Mouse (Mus musculus): ENCODE measurements around the gene Olfr352. TPM values are rescaled to one million over a fixed set of nuclear protein-coding genes. Genes with fewer than 3 reads are reported as not detected.

Olfr352 gene
- not detected for total RNA-seq (2021)

- no peak for DNase-seq (ENCODE audit: extremely low spot score in 1 of 2, low spot score in 1 of 2)
These were observed at the start of gene Olfr352 for GRCm38 (mm10) chr2:36868160-36868559. TSS of gene Olfr352 (plus strand) at chr2:36868460.

DNA sequence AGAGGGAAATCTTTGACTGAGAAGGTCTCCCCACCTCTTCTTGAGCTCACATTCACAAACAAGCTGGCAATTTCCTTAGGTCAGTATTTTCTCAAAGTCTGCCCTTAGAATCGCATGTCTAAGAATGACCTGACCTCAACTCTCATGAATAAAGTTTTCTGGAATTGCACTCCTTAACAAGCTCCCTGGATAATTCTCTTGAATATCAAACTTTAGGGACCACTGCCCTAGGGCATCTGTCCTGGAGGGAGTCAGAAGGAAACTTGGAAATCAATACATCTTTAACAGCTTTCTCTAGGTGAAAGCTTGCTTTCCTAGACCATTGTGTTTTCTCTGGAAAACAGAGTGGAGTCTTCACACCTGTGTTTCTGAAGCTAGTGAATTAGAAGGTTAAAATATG lies 22.2 kb upstream of the Olfr352 start, which contains the start of gene Olfr350:
Gene Olfr350 (plus strand): TSS at position 301 of the 400 bp plus-strand sequence.
- no peak for DNase-seq (ENCODE audit: extremely low spot score in 1 of 2, low spot score in 1 of 2)

DNA sequence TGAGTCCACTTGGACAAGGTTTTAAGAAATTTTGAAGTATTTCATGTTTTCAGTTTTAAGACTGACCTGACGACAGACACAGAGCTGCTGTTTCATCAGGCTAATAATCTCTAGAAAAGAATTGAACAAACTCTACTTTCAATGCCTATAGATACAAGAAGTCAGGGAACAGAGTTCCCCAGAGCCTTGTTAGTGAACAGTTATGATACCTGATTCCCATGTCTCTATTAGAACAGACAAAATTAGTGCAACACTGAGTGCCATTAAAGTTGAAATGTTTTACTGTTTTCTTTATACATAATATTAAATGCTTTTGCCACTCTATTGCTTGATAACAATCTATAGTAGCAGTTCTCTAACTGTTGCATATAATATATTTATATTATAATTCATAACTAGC lies 5.7 kb upstream of the Olfr352 start, which contains the start of gene Olfr351:
Gene Olfr351 (minus strand): TSS at position 101 of the 400 bp plus-strand sequence.
- no peak for DNase-seq (ENCODE audit: extremely low spot score in 1 of 2, low spot score in 1 of 2)

DNA sequence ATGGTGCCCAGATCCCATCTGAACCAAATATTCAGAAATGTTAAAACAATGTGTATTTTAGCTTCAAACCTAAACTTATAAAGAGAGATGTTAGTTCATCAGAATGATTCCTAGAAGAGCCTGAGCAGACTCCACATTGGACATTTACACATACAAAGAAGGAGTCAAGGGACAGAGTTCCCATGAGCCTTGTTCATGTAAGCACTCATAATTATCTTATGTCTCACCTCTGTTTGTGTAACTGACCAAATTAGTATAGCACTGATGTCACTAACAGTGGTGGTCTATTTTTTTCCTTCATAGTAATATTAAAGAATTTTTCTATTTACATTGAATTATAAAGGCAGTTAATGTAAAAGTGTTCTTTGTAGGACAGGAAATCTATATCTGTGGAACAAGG lies 24.6 kb downstream of the Olfr352 start, which contains the start of gene Olfr353:
Gene Olfr353 (minus strand): TSS at position 101 of the 400 bp plus-strand sequence.
- DNase-seq (ENCODE audit: extremely low spot score in 1 of 2, low spot score in 1 of 2), result no peak

DNA sequence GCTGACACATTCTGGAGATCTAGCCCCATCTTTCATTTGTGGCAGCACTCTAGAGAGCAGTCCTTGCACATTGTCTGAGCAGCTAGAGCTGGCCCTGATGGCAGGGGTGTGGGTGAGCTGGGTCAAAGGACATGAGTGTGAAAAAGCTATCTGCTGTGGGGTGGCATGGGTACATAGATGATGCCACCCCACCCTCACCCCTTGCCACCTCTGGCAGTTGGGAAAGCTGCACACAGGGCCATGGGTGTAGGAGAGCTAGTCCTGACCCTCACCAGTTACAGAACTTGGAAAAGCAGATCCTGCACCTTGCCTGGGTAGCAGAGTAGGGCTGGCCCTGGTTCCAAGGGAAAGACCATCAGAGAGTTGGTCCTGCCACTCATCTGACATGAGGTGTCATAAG lies 28.9 kb downstream of the Olfr352 start:
- no peak for DNase-seq (ENCODE audit: extremely low spot score in 1 of 2, low spot score in 1 of 2)

DNA sequence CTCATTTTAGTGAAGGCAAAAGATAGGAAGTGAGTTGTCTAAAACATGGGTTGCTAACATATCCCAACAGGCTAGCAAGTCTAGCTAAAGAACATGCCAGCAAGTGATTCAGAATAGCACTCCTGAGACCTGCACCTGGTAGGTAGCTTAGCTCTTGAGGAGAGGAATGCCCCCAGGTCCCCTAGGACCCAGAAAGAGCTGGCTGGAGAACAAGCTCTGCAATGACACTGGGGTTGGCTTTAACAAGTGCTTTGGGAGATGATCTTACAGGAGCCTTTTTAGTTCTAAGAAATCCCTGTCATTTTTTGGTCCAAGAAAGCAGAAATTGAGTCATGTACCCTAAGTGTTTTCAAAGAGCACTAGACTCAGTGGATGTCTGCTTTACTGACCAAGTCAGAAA lies 37.1 kb downstream of the Olfr352 start, which contains the start of gene Olfr354:
Gene Olfr354 (plus strand): TSS at position 301 of the 400 bp plus-strand sequence.
- DNase-seq (ENCODE audit: extremely low spot score in 1 of 2, low spot score in 1 of 2), result no peak

Other genes starting within 250 kb of the Olfr352 start
- gene Olfr345, start 228.4 kb upstream of the Olfr352 start, total RNA-seq (2021), result not detected
- gene Olfr346, start 182.7 kb upstream of the Olfr352 start, total RNA-seq (2021), result not detected
- not detected for gene Olfr347, start 136.6 kb upstream of the Olfr352 start, total RNA-seq (2021)
- gene Olfr348, start 84.2 kb upstream of the Olfr352 start, total RNA-seq (2021), result not detected
- not detected for gene Olfr50, start 77.9 kb upstream of the Olfr352 start, total RNA-seq (2021)
- not detected for gene Olfr3, start 51.4 kb upstream of the Olfr352 start, total RNA-seq (2021)
- gene Olfr350, start 22.1 kb upstream of the Olfr352 start, total RNA-seq (2021), result not detected
- not detected for gene Olfr351, start 5.8 kb upstream of the Olfr352 start, total RNA-seq (2021)
- gene Olfr353, start 24.5 kb downstream of the Olfr352 start, total RNA-seq (2021), result not detected
- gene Olfr354, start 37.2 kb downstream of the Olfr352 start, total RNA-seq (2021), result not detected
- not detected for gene Olfr355, start 60.4 kb downstream of the Olfr352 start, total RNA-seq (2021)
- not detected for gene Olfr356, start 68.7 kb downstream of the Olfr352 start, total RNA-seq (2021)
- gene Olfr357, start 125.4 kb downstream of the Olfr352 start, total RNA-seq (2021), result not detected
- not detected for gene Olfr358, start 140.9 kb downstream of the Olfr352 start, total RNA-seq (2021)
- gene Olfr360, start 197.3 kb downstream of the Olfr352 start, total RNA-seq (2021), result not detected
- not detected for gene Olfr361, start 220.8 kb downstream of the Olfr352 start, total RNA-seq (2021)
- not detected for gene Olfr362, start 249.4 kb downstream of the Olfr352 start, total RNA-seq (2021)

Measured in layer of hippocampus, postnatal 25 days (tissue).